Mouse (Mus musculus): ENCODE data around the gene Cfdp1.

The Cfdp1 gene

GRCm38 (mm10) chr8:111769764-111770428 lies 84.2 kb downstream of the Cfdp1 start:
- DNase-seq (ENCODE audit: low read depth, low spot score) = peak; percentile 61

- no peak for DNase-seq (ENCODE audit: low read depth, low spot score)
These were observed 84.8 kb downstream of the Cfdp1 start for GRCm38 (mm10) chr8:111769296-111769695.

GRCm38 (mm10) chr8:111768651-111769050 lies 85.4 kb downstream of the Cfdp1 start:
- DNase-seq (ENCODE audit: low read depth, low spot score) = peak; percentile 60

GRCm38 (mm10) chr8:111765616-111766015 lies 88.5 kb downstream of the Cfdp1 start:
- DNase-seq (ENCODE audit: low read depth, low spot score) = no peak

GRCm38 (mm10) chr8:111765096-111765495 lies 89.0 kb downstream of the Cfdp1 start:
- DNase-seq (ENCODE audit: low read depth, low spot score) = no peak

- DNase-seq (ENCODE audit: low read depth, low spot score) = no peak
These were observed 93.4 kb downstream of the Cfdp1 start for GRCm38 (mm10) chr8:111760708-111761107.

- no peak for DNase-seq (ENCODE audit: low read depth, low spot score)
These were observed 95.3 kb downstream of the Cfdp1 start for GRCm38 (mm10) chr8:111758817-111759216.

- no peak for DNase-seq (ENCODE audit: low read depth, low spot score)
These were observed 96.5 kb downstream of the Cfdp1 start for GRCm38 (mm10) chr8:111757599-111757998.

GRCm38 (mm10) chr8:111754736-111755135 lies 99.4 kb downstream of the Cfdp1 start:
- no peak for DNase-seq (ENCODE audit: low read depth, low spot score)

GRCm38 (mm10) chr8:111754088-111754487 lies 100.0 kb downstream of the Cfdp1 start:
- no peak for DNase-seq (ENCODE audit: low read depth, low spot score)

GRCm38 (mm10) chr8:111748766-111749165 lies 105.3 kb downstream of the Cfdp1 start:
- no peak for DNase-seq (ENCODE audit: low read depth, low spot score)

GRCm38 (mm10) chr8:111747866-111748649 lies 106.0 kb downstream of the Cfdp1 start:
- no peak for DNase-seq (ENCODE audit: low read depth, low spot score)

- DNase-seq (ENCODE audit: low read depth, low spot score) = no peak
These were observed 107.3 kb downstream of the Cfdp1 start for GRCm38 (mm10) chr8:111746582-111747465.

GRCm38 (mm10) chr8:111745591-111746418 lies 108.3 kb downstream of the Cfdp1 start:
- DNase-seq (ENCODE audit: low read depth, low spot score) = peak; percentile 85

- DNase-seq (ENCODE audit: low read depth, low spot score) = no peak
These were observed 109.0 kb downstream of the Cfdp1 start for GRCm38 (mm10) chr8:111745086-111745485.

- peak; percentile 77 for DNase-seq (ENCODE audit: low read depth, low spot score)
These were observed 110.0 kb downstream of the Cfdp1 start, which contains the start of gene Bcar1 for GRCm38 (mm10) chr8:111743792-111744696. Bcar1 (minus strand) TSS chr8:111743809.

- no peak for DNase-seq (ENCODE audit: low read depth, low spot score)
These were observed 110.8 kb downstream of the Cfdp1 start for GRCm38 (mm10) chr8:111743101-111743791.

- peak; percentile 88 for DNase-seq (ENCODE audit: low read depth, low spot score)
These were observed 111.6 kb downstream of the Cfdp1 start for GRCm38 (mm10) chr8:111742261-111743037.

GRCm38 (mm10) chr8:111741556-111741955 lies 112.5 kb downstream of the Cfdp1 start:
- DNase-seq (ENCODE audit: low read depth, low spot score) = peak; percentile 78
